Mouse (Mus musculus): Measurements from ENCODE around the gene Fam151b.

Fam151b gene

DNA sequence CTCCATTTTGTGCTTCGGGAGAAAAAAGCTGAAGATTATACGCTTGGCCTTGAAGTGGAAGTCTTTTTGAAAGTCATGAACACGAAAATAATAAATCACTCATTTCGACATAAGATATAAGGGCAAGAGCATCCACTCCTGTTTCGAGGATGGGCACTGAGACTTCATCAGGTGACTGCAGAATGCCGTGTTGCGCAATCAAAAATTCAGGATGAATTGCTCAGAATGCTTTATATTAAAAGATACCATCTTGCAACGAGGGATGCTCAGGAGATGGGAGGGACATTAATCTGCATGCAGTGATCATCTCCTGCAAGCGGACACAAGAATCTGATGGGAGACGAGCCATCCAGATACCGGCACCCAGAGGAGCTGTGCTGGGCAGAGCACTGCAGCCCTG is 64.2 kb downstream of the Fam151b start:
- in situ Hi-C loops (cut with MboI, MseI) = no loop called here

DNA sequence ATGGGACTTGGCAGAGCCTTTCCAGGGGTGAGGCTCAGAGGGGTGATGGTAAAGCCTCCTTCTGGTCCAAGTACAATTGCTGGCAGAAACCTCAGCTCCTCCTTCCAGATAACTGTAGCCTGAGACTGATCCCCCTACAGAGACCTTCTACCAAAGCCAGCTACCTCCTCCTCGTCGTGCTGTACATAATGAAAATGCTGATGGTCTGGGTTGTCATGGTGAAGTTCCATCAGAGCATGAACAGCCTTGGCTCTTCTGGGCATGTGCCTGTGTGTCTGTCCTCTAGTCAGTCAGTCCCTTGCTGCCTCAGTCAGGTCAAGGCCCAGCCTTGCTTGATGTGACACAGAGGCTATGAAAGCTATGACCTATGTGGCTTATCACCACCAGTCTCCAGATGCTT is 73.3 kb downstream of the Fam151b start:
- in situ Hi-C loops (cut with MboI, MseI) = no loop called here

DNA sequence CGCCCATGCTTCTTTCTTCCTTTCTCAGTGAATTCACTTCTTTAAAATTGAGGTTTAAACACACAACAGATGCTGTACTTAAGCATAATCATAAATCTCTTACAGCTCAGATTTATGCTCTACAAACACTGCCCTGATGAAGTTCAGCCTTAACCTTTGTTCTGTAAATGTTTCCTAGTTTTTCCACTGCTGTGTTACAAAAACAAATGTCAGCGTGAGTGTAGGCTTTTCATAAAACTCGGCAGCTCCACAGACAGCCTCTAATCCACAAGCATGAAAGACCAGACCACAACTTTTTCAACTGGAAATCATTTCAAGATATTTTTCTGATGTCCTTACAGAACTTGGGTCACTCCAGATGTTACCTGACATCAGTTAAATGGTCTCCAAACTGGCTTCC is 80.3 kb downstream of the Fam151b start:
- in situ Hi-C loops (cut with MboI, MseI) = no loop called here

DNA sequence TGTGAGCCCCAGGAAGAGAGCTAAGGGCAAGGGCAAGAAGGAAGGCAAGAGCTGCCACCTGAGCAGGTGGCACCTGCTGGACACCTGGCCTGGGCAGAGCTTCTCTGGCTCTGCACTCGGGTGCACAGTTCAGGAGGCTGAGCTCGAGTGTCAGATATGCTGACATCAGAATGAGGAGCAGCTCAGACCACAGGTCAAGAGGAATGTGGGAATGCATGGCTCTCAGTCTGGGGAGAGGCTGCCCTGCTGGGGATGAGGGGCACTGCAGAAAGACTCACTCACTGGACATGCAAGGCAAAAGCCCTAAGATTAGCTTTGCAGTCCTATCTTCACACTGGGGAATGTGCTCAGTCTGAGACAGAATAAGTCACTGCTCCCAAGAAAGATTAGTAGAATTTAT is 81.8 kb downstream of the Fam151b start:
- in situ Hi-C loops (cut with MboI, MseI) = no loop called here
